Mouse (Mus musculus) midbrain, embryonic 10.5 days (tissue): ENCODE data around the gene Macf1. TPM values are rescaled to one million over a fixed set of nuclear protein-coding genes. Genes with fewer than 3 reads are reported as not detected.

Experiments used
- DNase-seq: peaks from one replicate; pipeline ENCODE4 v3.0.0-alpha.2; 2017; ENCODE audit warnings: low spot score
- H3K27ac ChIP-seq: fragments of 300-500 bp; sonication (generic); replicated peaks from 2 replicates; pipeline ENCODE4 v1.5.1; 2016; ENCODE audit warnings: mild to moderate bottlenecking
- H3K27me3 ChIP-seq: fragments of 300-500 bp; sonication (generic); 2 replicates; pipeline ENCODE4 v1.6.1; 2016; ENCODE audit warnings: low read depth, mild to moderate bottlenecking; ENCODE audit not compliant: poor library complexity, severe bottlenecking
- H3K36me3 ChIP-seq: fragments of 300-500 bp; sonication (generic); 2 replicates; pipeline ENCODE4 v1.6.1; 2016; ENCODE audit warnings: mild to moderate bottlenecking, moderate library complexity
- H3K4me1 ChIP-seq: fragments of 300-500 bp; sonication (generic); 2 replicates; pipeline ENCODE4 v1.6.1; 2016
- H3K4me3 ChIP-seq: fragments of 300-500 bp; sonication (generic); 2 replicates; pipeline ENCODE4 v1.5.1; 2016; ENCODE audit warnings: mild to moderate bottlenecking, moderate library complexity
- H3K9me3 ChIP-seq: fragments of 300-500 bp; sonication (generic); replicated peaks from 2 replicates; pipeline ENCODE4 v1.6.1; 2016; ENCODE audit warnings: mild to moderate bottlenecking
- WGBS: fragments of 180-500 bp; shearing (Covaris S2); methylation state at CpG from one replicate; pipeline ENCODE4 v1.1.7; 2016; 5-methylcytosine and 5-hydroxymethylcytosine counted together
- polyA plus RNA-seq: library from polyadenylated mRNA; unstranded; fragments of >200 nt; fragmentation: Nextera tagmentation; extraction: Ambion mirVana; gene quantifications from 2 replicates; pipeline ENCODE4 v1.2.1, GENCODE M21; 2016

Gene Macf1
- polyA plus RNA-seq, 1 experiment from 2014 or later = 39.2 TPM

GRCm38 (mm10) chr4:123394269-123394668, 289.9 kb downstream of the Macf1 start:
- 85% methylated on average over 1 of the region's 1 CpGs for WGBS

GRCm38 (mm10) chr4:123393004-123393403, 291.2 kb downstream of the Macf1 start:
- Histone ChIP-seq H3K4me3 (no peak overlapping the region), H3K27me3 (no peaks in the 10 kb centered on the region), H3K27ac (no peak overlapping the region), H3K9me3 (no peaks in the 10 kb centered on the region), H3K36me3 (peaks cover 97% of the 10 kb centered on the region), H3K4me1 (no peaks in the 10 kb centered on the region)
- WGBS = 88% methylated on average over 3 of the region's 3 CpGs
- no peak for DNase-seq

More at GRCm38 (mm10) chr4:123394269-123394668, 289.9 kb downstream of the Macf1 start:
- DNase-seq = no peak
- Histone ChIP-seq H3K27me3 (no peaks in the 10 kb centered on the region), H3K27ac (no peak overlapping the region), H3K36me3 (peaks cover 98% of the 10 kb centered on the region), H3K9me3 (no peaks in the 10 kb centered on the region), H3K4me1 (no peaks in the 10 kb centered on the region), H3K4me3 (no peak overlapping the region)

GRCm38 (mm10) chr4:123392187-123392586, 292.0 kb downstream of the Macf1 start:
- Histone ChIP-seq H3K4me3 (no peak overlapping the region), H3K27me3 (no peaks in the 10 kb centered on the region), H3K36me3 (peaks cover 97% of the 10 kb centered on the region), H3K4me1 (no peaks in the 10 kb centered on the region), H3K27ac (no peak overlapping the region), H3K9me3 (no peaks in the 10 kb centered on the region)
- peak; percentile 29 for DNase-seq
- WGBS = 100% methylated on average over 1 of the region's 1 CpGs

- Histone ChIP-seq H3K27ac (no peak overlapping the region), H3K27me3 (no peaks in the 10 kb centered on the region), H3K36me3 (peaks cover 99% of the 10 kb centered on the region), H3K9me3 (no peaks in the 10 kb centered on the region), H3K4me3 (no peak overlapping the region), H3K4me1 (no peaks in the 10 kb centered on the region)
- 85% methylated on average over 1 of the region's 1 CpGs for WGBS
- DNase-seq = no peak
Measured at GRCm38 (mm10) chr4:123385028-123385427, 299.1 kb downstream of the Macf1 start.

- WGBS = 91% methylated on average over 7 of the region's 7 CpGs
- H3K27me3 ChIP-seq = no peaks in the 10 kb centered on the region
Measured at GRCm38 (mm10) chr4:123383173-123383572, 301.0 kb downstream of the Macf1 start.

GRCm38 (mm10) chr4:123382051-123382450, 302.1 kb downstream of the Macf1 start:
- no peak overlapping the region for H3K27ac ChIP-seq
- H3K36me3 ChIP-seq = peaks cover 98% of the 10 kb centered on the region
- WGBS = 95% methylated on average over 4 of the region's 4 CpGs
- no peaks in the 10 kb centered on the region for H3K4me1 ChIP-seq
- H3K27me3 ChIP-seq = no peaks in the 10 kb centered on the region
- H3K4me3 ChIP-seq = no peak overlapping the region
- no peaks in the 10 kb centered on the region for H3K9me3 ChIP-seq
- DNase-seq = no peak

More at GRCm38 (mm10) chr4:123383173-123383572, 301.0 kb downstream of the Macf1 start:
- no peak overlapping the region for H3K27ac ChIP-seq
- peaks cover 97% of the 10 kb centered on the region for H3K36me3 ChIP-seq
- H3K4me1 ChIP-seq = no peaks in the 10 kb centered on the region
- H3K4me3 ChIP-seq = no peak overlapping the region
- DNase-seq = no peak
- no peaks in the 10 kb centered on the region for H3K9me3 ChIP-seq

- Histone ChIP-seq H3K27me3 (no peaks in the 10 kb centered on the region), H3K4me1 (no peaks in the 10 kb centered on the region), H3K9me3 (no peaks in the 10 kb centered on the region), H3K27ac (no peak overlapping the region), H3K36me3 (peaks cover 98% of the 10 kb centered on the region), H3K4me3 (no peak overlapping the region)
- 94% methylated on average over 11 of the region's 11 CpGs for WGBS
- DNase-seq = no peak
Measured at GRCm38 (mm10) chr4:123381598-123381997, 302.6 kb downstream of the Macf1 start.

- WGBS = 87% methylated on average over 3 of the region's 3 CpGs
- no peak for DNase-seq
- Histone ChIP-seq H3K4me3 (no peak overlapping the region), H3K4me1 (no peaks in the 10 kb centered on the region), H3K36me3 (peaks cover 98% of the 10 kb centered on the region), H3K9me3 (no peaks in the 10 kb centered on the region), H3K27me3 (no peaks in the 10 kb centered on the region), H3K27ac (no peak overlapping the region)
Measured at GRCm38 (mm10) chr4:123376031-123376430, 308.1 kb downstream of the Macf1 start.

- WGBS = 93% methylated on average over 12 of the region's 12 CpGs
- no peak for DNase-seq
- no peak overlapping the region for H3K4me3 ChIP-seq
- H3K4me1 ChIP-seq = no peaks in the 10 kb centered on the region
- H3K27ac ChIP-seq = no peak overlapping the region
- no peaks in the 10 kb centered on the region for H3K27me3 ChIP-seq
- H3K9me3 ChIP-seq = no peaks in the 10 kb centered on the region
- H3K36me3 ChIP-seq = peaks cover 100% of the 10 kb centered on the region
Measured at GRCm38 (mm10) chr4:123374316-123375008, 309.7 kb downstream of the Macf1 start.

GRCm38 (mm10) chr4:123363555-123363954, 320.6 kb downstream of the Macf1 start:
- 97% methylated on average over 4 of the region's 4 CpGs for WGBS
- Histone ChIP-seq H3K4me1 (no peaks in the 10 kb centered on the region), H3K27ac (no peak overlapping the region), H3K27me3 (no peaks in the 10 kb centered on the region), H3K36me3 (peaks cover 96% of the 10 kb centered on the region), H3K9me3 (no peaks in the 10 kb centered on the region), H3K4me3 (no peak overlapping the region)
- no peak for DNase-seq

GRCm38 (mm10) chr4:123360771-123361170, 323.4 kb downstream of the Macf1 start:
- peaks cover 96% of the 10 kb centered on the region for H3K36me3 ChIP-seq
- H3K4me1 ChIP-seq = no peaks in the 10 kb centered on the region
- H3K4me3 ChIP-seq = no peak overlapping the region
- H3K27ac ChIP-seq = no peak overlapping the region
- WGBS = 95% methylated on average over 12 of the region's 12 CpGs
- no peaks in the 10 kb centered on the region for H3K27me3 ChIP-seq
- H3K9me3 ChIP-seq = no peaks in the 10 kb centered on the region
- DNase-seq = no peak

GRCm38 (mm10) chr4:123358613-123359012, 325.5 kb downstream of the Macf1 start:
- no peaks in the 10 kb centered on the region for H3K9me3 ChIP-seq
- no peak overlapping the region for H3K4me3 ChIP-seq
- no peak for DNase-seq
- H3K4me1 ChIP-seq = no peaks in the 10 kb centered on the region
- H3K27me3 ChIP-seq = no peaks in the 10 kb centered on the region
- no peak overlapping the region for H3K27ac ChIP-seq
- H3K36me3 ChIP-seq = peaks cover 96% of the 10 kb centered on the region
- 93% methylated on average over 7 of the region's 7 CpGs for WGBS

- Histone ChIP-seq H3K27ac (no peak overlapping the region), H3K9me3 (no peaks in the 10 kb centered on the region), H3K4me1 (no peaks in the 10 kb centered on the region), H3K27me3 (no peaks in the 10 kb centered on the region), H3K4me3 (no peak overlapping the region), H3K36me3 (peaks cover 96% of the 10 kb centered on the region)
- DNase-seq = no peak
- WGBS = 92% methylated on average over 8 of the region's 8 CpGs
Measured at GRCm38 (mm10) chr4:123355941-123356340, 328.2 kb downstream of the Macf1 start.
